Mouse (Mus musculus) forebrain, embryonic 16.5 days (tissue): Measurements from ENCODE around the gene Kremen1. TPM values are rescaled to one million over a fixed set of nuclear protein-coding genes. Genes with fewer than 3 reads are reported as not detected.

Experiments used
- ATAC-seq: fragments of 200-750 bp; cut with Nextera tagmentation; 2 replicates; pipeline ENCODE4 v1.8.0; 2017; ENCODE audit warnings: mild to moderate bottlenecking, moderate library complexity
- H3K27ac ChIP-seq: fragments of 300-500 bp; sonication (generic); 2 replicates; pipeline ENCODE4 v1.5.1; 2014; ENCODE audit warnings: low read length, control low read depth
- H3K27me3 ChIP-seq: fragments of 300-500 bp; sonication (generic); replicated peaks from 2 replicates; pipeline ENCODE4 v1.6.1; 2014; ENCODE audit warnings: low read length; ENCODE audit not compliant: control insufficient read depth, insufficient read depth
- H3K36me3 ChIP-seq: fragments of 300-500 bp; sonication (generic); 2 replicates; pipeline ENCODE4 v1.6.1; 2014; ENCODE audit not compliant: control insufficient read depth, insufficient read depth
- H3K4me1 ChIP-seq: fragments of 300-500 bp; sonication (generic); replicated peaks from 2 replicates; pipeline ENCODE4 v1.6.1; 2014; ENCODE audit warnings: low read length; ENCODE audit not compliant: control insufficient read depth, insufficient read depth
- H3K4me2 ChIP-seq: fragments of 300-500 bp; sonication (generic); 2 replicates; pipeline ENCODE4 v1.6.1; 2014; ENCODE audit warnings: mild to moderate bottlenecking, low read length, control low read depth
- H3K4me3 ChIP-seq: fragments of 300-500 bp; sonication (generic); replicated peaks from 2 replicates; pipeline ENCODE4 v1.5.1; 2014; ENCODE audit warnings: mild to moderate bottlenecking, low read length, control low read depth
- H3K9ac ChIP-seq: fragments of 300-500 bp; sonication (generic); replicated peaks from 2 replicates; pipeline ENCODE4 v1.6.1; 2014; ENCODE audit warnings: low read depth, low read length, control low read depth
- H3K9me3 ChIP-seq: fragments of 300-500 bp; sonication (generic); 2 replicates; pipeline ENCODE4 v1.6.1; 2016; ENCODE audit warnings: low read length; ENCODE audit not compliant: control insufficient read depth
- WGBS: fragments of 180-500 bp; shearing (Covaris S2); extraction: QIAGEN DNeasy Blood & Tissue Kit; methylation state at CpG from one replicate; pipeline ENCODE4 v1.1.7; 2014; 5-methylcytosine and 5-hydroxymethylcytosine counted together
- polyA plus RNA-seq: library from polyadenylated mRNA; unstranded; fragments of >200 nt; fragmentation: Nextera tagmentation; extraction: Ambion mirVana; gene quantifications from 2 replicates; pipeline ENCODE4 v1.2.1, GENCODE M21; 2015

The Kremen1 gene
- polyA plus RNA-seq, 1 experiment from 2014 or later: 4.7 TPM

DNA sequence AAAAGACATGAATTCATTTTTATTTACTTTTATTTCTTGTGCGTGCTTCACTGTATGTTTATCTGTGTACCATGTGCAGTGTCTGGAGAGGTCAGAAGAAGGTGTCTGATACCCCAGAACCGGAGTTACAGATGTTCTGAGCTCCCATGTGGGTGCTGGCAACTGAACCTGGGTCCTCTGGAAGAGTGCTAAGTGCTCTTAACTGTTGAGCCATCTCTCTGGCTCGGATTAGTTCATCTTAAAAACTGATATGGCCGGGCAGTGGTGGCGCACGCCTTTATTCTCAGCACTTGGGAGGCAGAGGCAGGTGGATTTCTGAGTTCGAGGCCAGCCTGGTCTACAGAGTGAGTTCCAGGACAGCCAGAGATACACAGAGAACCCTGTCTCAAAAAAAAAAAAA, 18.1 kb downstream of the Kremen1 start:
- Histone ChIP-seq H3K27me3 (no peaks in the 10 kb centered on the region), H3K4me3 (no peak overlapping the region), H3K27ac (no peak overlapping the region), H3K9me3 (no peaks in the 10 kb centered on the region), H3K36me3 (no peaks in the 10 kb centered on the region), H3K4me2 (no peak overlapping the region), H3K9ac (no peak overlapping the region), H3K4me1 (peaks cover 18% of the 10 kb centered on the region)
- ATAC-seq: no peak
- 98% methylated on average over 7 of the region's 7 CpGs for WGBS

- H3K27me3 ChIP-seq: no peaks in the 10 kb centered on the region
- H3K4me1 ChIP-seq: peaks cover 18% of the 10 kb centered on the region
- no peak overlapping the region for H3K27ac ChIP-seq
- ATAC-seq: no peak
- no peak overlapping the region for H3K4me3 ChIP-seq
- H3K9ac ChIP-seq: no peak overlapping the region
- WGBS: 81% methylated on average over 8 of the region's 8 CpGs
- H3K9me3 ChIP-seq: no peaks in the 10 kb centered on the region
- no peaks in the 10 kb centered on the region for H3K36me3 ChIP-seq
- no peak overlapping the region for H3K4me2 ChIP-seq
Observed at GRCm38 (mm10) chr11:5242158-5242557, 19.2 kb downstream of the Kremen1 start.

DNA sequence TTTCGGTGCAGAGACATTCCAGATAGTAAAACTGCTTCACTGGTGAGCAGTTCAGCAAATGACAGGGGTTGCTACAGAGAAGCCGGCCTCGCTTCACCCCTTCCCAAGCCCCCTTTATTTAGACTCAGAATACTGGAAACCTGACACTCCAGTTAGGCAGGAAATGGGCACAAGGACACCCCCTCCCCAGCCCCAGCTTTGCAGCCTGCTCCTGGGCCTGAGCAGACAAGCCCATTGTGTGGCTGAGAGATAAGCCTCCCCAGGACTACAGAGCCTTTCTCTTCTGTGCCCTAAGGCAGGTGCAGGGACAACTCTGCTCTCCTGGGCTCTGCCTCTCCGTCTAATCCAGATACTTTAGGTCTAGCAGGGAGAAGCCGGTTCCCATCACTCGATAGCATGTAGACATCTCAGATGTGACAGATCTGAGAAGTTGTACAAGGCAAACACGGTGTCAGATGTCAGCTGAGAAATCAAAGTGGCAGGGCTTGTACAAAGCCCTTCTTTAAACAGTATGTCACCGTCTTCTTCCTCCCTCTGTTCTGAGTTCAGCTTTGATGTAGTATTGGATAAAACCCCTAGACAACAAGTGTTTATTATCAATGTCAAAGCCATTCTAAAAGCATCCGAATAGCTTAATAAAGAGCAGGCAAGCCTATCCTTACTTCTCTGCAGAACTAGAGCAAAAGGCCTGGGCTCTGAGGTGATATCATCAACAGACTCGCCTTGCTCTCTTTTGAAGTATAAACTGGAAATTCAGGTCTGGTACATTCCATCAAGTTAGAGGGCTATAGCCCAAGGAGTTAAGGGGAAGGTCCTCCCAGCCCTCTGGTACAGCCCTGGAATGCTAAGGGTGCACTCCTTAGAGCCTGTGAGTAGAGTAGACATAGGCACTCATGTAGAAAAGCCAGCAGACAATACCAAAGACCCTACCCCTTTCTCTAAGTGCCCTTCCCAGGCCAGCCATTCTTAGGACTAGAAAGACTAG, 21.4 kb downstream of the Kremen1 start:
- H3K9me3 ChIP-seq: no peaks in the 10 kb centered on the region
- no peak for ATAC-seq
- H3K4me2 ChIP-seq: no peak overlapping the region
- no peak overlapping the region for H3K4me3 ChIP-seq
- H3K27me3 ChIP-seq: no peaks in the 10 kb centered on the region
- H3K27ac ChIP-seq: no peak overlapping the region
- 10% methylated on average over 10 of the region's 10 CpGs for WGBS
- H3K4me1 ChIP-seq: peaks cover 15% of the 10 kb centered on the region
- no peaks in the 10 kb centered on the region for H3K36me3 ChIP-seq
- H3K9ac ChIP-seq: no peak overlapping the region

DNA sequence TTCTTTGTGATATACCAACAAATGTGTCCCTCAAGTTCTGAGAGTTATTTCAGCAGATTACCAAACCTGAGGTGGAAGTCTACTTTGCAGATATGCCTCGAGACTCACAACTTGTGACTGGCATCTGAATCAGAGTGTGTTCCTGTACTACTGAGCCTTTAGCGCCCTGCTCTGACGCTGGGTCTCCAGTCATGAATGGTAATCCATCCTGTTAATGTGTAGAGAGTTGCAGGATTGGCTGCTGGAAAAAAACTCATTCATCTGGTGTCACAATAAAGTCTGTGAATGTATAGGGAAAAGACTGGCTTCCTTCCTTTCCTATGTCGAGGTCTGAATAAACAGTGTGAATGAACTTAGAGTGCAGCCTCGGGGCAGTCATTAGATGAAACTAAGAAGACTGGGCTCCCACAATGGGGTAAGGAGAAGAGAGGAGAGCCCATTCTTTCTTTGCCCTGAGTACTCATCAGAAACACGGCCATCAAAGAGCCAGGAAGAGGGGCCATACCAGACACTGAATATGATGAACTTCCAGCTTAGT, 41.4 kb downstream of the Kremen1 start:
- ATAC-seq: no peak
- Histone ChIP-seq H3K4me3 (no peak overlapping the region), H3K4me2 (no peak overlapping the region), H3K27ac (no peak overlapping the region), H3K9ac (no peak overlapping the region), H3K36me3 (no peaks in the 10 kb centered on the region), H3K27me3 (no peaks in the 10 kb centered on the region), H3K9me3 (no peaks in the 10 kb centered on the region), H3K4me1 (no peaks in the 10 kb centered on the region; the same call in 1 of the 2 replicates)
- 6% methylated on average over 6 of the region's 6 CpGs for WGBS

GRCm38 (mm10) chr11:5219371-5219770, 42.0 kb downstream of the Kremen1 start:
- Histone ChIP-seq H3K27me3 (no peaks in the 10 kb centered on the region), H3K4me3 (no peak overlapping the region), H3K4me1 (no peaks in the 10 kb centered on the region; the same call in 1 of the 2 replicates), H3K9me3 (no peaks in the 10 kb centered on the region), H3K36me3 (no peaks in the 10 kb centered on the region), H3K9ac (no peak overlapping the region), H3K27ac (no peak overlapping the region), H3K4me2 (no peak overlapping the region)
- 90% methylated on average over 4 of the region's 4 CpGs for WGBS
- ATAC-seq: no peak

- Histone ChIP-seq H3K4me1 (no peaks in the 10 kb centered on the region; the same call in 1 of the 2 replicates), H3K36me3 (no peaks in the 10 kb centered on the region), H3K4me3 (no peak overlapping the region), H3K9ac (no peak overlapping the region), H3K9me3 (no peaks in the 10 kb centered on the region), H3K4me2 (no peak overlapping the region), H3K27me3 (no peaks in the 10 kb centered on the region), H3K27ac (no peak overlapping the region)
- ATAC-seq: no peak
- whole genome bisulfite sequencing: 87% methylated on average over 14 of the region's 14 CpGs
Observed at GRCm38 (mm10) chr11:5215401-5216187, 45.8 kb downstream of the Kremen1 start.

- no peaks in the 10 kb centered on the region for H3K36me3 ChIP-seq
- H3K27me3 ChIP-seq: no peaks in the 10 kb centered on the region
- 93% methylated on average over 6 of the region's 6 CpGs for WGBS
- ATAC-seq: no peak
- no peaks in the 10 kb centered on the region for H3K9me3 ChIP-seq
- H3K4me1 ChIP-seq: no peaks in the 10 kb centered on the region
- no peak overlapping the region for H3K27ac ChIP-seq
- H3K9ac ChIP-seq: no peak overlapping the region
- H3K4me3 ChIP-seq: no peak overlapping the region
- H3K4me2 ChIP-seq: no peak overlapping the region
Observed at GRCm38 (mm10) chr11:5214483-5215040, 46.8 kb downstream of the Kremen1 start.

- Histone ChIP-seq H3K9ac (no peak overlapping the region), H3K9me3 (no peaks in the 10 kb centered on the region), H3K4me2 (no peak overlapping the region), H3K36me3 (no peaks in the 10 kb centered on the region), H3K4me1 (no peaks in the 10 kb centered on the region), H3K27ac (no peak overlapping the region), H3K4me3 (no peak overlapping the region), H3K27me3 (no peaks in the 10 kb centered on the region)
- ATAC-seq: no peak
- 90% methylated on average over 6 of the region's 6 CpGs for WGBS
Observed at GRCm38 (mm10) chr11:5203054-5203453, 58.3 kb downstream of the Kremen1 start.
